Mouse (Mus musculus) neural tube, embryonic 14.5 days (tissue): ENCODE data around the gene H1f0. TPM values are rescaled to one million over a fixed set of nuclear protein-coding genes. Genes with fewer than 3 reads are reported as not detected.
A peak's percentile ranks its signal among the peaks of the same experiment; 100 is the strongest.

Experiments
- ATAC-seq: fragments of 200-750 bp; cut with Nextera tagmentation; 2 replicates; pipeline ENCODE4 v1.8.0; 2017; ENCODE audit warnings: low read depth, mild to moderate bottlenecking, moderate TSS enrichment, moderate library complexity
- H3K27ac ChIP-seq: fragments of 300-500 bp; sonication (generic); 2 replicates; pipeline ENCODE4 v1.5.1; 2014; ENCODE audit warnings: low read depth, mild to moderate bottlenecking, control low read depth, low read length, moderate library complexity, mixed read lengths
- H3K27me3 ChIP-seq: fragments of 300-500 bp; sonication (generic); 2 replicates; pipeline ENCODE4 v1.6.1; 2014; ENCODE audit warnings: low read length; ENCODE audit not compliant: control insufficient read depth, insufficient read depth
- H3K36me3 ChIP-seq: fragments of 300-500 bp; sonication (generic); 2 replicates; pipeline ENCODE4 v1.6.1; 2014; ENCODE audit warnings: low read length, mixed read lengths; ENCODE audit not compliant: control insufficient read depth, insufficient read depth
- H3K4me1 ChIP-seq: fragments of 300-500 bp; sonication (generic); 2 replicates; pipeline ENCODE4 v1.6.1; 2014; ENCODE audit warnings: low read length; ENCODE audit not compliant: control insufficient read depth, insufficient read depth
- H3K4me2 ChIP-seq: fragments of 300-500 bp; sonication (generic); 2 replicates; pipeline ENCODE4 v1.6.1; 2014; ENCODE audit warnings: mild to moderate bottlenecking, low read depth, low read length, control low read depth
- H3K4me3 ChIP-seq: fragments of 300-500 bp; sonication (generic); 2 replicates; pipeline ENCODE4 v1.5.1; 2014; ENCODE audit warnings: low read depth, low read length, control low read depth, mixed read lengths
- H3K9ac ChIP-seq: fragments of 300-500 bp; sonication (generic); replicated peaks from 2 replicates; pipeline ENCODE4 v1.6.1; 2014; ENCODE audit warnings: low read depth, mild to moderate bottlenecking, control low read depth, low read length, mixed read lengths
- H3K9me3 ChIP-seq: fragments of 300-500 bp; sonication (generic); 2 replicates; pipeline ENCODE4 v1.6.1; 2016; ENCODE audit warnings: low read length; ENCODE audit not compliant: control insufficient read depth
- WGBS: fragments of 180-500 bp; shearing (Covaris S2); extraction: QIAGEN DNeasy Blood & Tissue Kit; methylation state at CpG from one replicate; pipeline ENCODE4 v1.1.7; 2014; 5-methylcytosine and 5-hydroxymethylcytosine counted together
- polyA plus RNA-seq: library from polyadenylated mRNA; unstranded; fragments of >200 nt; fragmentation: Nextera tagmentation; extraction: Ambion mirVana; gene quantifications from 2 replicates; pipeline ENCODE4 v1.2.1, GENCODE M21; 2014

H1f0 gene
- polyA plus RNA-seq, 1 experiment from 2014 or later: 45.6 TPM

GRCm38 (mm10) chr15:79041585-79041984 lies 13.3 kb downstream of the H1f0 start, which contains the start of gene Galr3:
Gene Galr3 (plus strand): TSS chr15:79041885.
- peaks cover 10% of the 10 kb centered on the region; the same call in 1 of the 2 replicates for H3K4me1 ChIP-seq
- H3K9me3 ChIP-seq: no peaks in the 10 kb centered on the region
- 78% methylated on average over 5 of the region's 6 CpGs for WGBS
- peak within 1 kb of the TSS; percentile 52 for H3K4me3 ChIP-seq
- ATAC-seq: no peak
- no peaks in the 10 kb centered on the region for H3K36me3 ChIP-seq
- peak within 1 kb of the TSS; percentile 67 for H3K9ac ChIP-seq
- peak within 1 kb of the TSS; percentile 89 for H3K4me2 ChIP-seq
- peaks cover 27% of the 10 kb centered on the region for H3K27me3 ChIP-seq
- H3K27ac ChIP-seq: peak within 1 kb of the TSS; percentile 28; the same call in 1 of the 2 replicates

GRCm38 (mm10) chr15:79042721-79043491 lies 14.7 kb downstream of the H1f0 start:
- peak overlapping the region; percentile 67 for H3K9ac ChIP-seq
- H3K4me2 ChIP-seq: peak overlapping the region; percentile 89
- no peaks in the 10 kb centered on the region for H3K36me3 ChIP-seq
- under 1% methylated on average over 85 of the region's 105 CpGs for WGBS
- peak; percentile 36; the same call in 1 of the 2 replicates for ATAC-seq
- H3K4me1 ChIP-seq: peaks cover 7% of the 10 kb centered on the region; the same call in 1 of the 2 replicates
- H3K4me3 ChIP-seq: peak overlapping the region; percentile 52
- peak overlapping the region; percentile 28; the same call in 1 of the 2 replicates for H3K27ac ChIP-seq
- H3K9me3 ChIP-seq: no peaks in the 10 kb centered on the region
- H3K27me3 ChIP-seq: peaks cover 27% of the 10 kb centered on the region

GRCm38 (mm10) chr15:79044837-79045236 lies 16.6 kb downstream of the H1f0 start:
- H3K4me3 ChIP-seq: no peak overlapping the region
- H3K36me3 ChIP-seq: no peaks in the 10 kb centered on the region
- H3K9me3 ChIP-seq: no peaks in the 10 kb centered on the region
- H3K4me2 ChIP-seq: no peak overlapping the region
- 0 out of 2 replicates have a peak, but pooled peaks cover 6% of the 10 kb centered on the region for H3K4me1 ChIP-seq
- no peak overlapping the region for H3K27ac ChIP-seq
- peaks cover 27% of the 10 kb centered on the region for H3K27me3 ChIP-seq
- H3K9ac ChIP-seq: peak overlapping the region; percentile 4; the same call in 1 of the 2 replicates
- peak; percentile 61 for ATAC-seq
- 3% methylated on average over 4 of the region's 4 CpGs for WGBS

- H3K9me3 ChIP-seq: no peaks in the 10 kb centered on the region
- ATAC-seq: no peak
Observed at GRCm38 (mm10) chr15:79048186-79048585, 19.9 kb downstream of the H1f0 start.

GRCm38 (mm10) chr15:79050160-79050845 lies 22.1 kb downstream of the H1f0 start:
- peaks cover 23% of the 10 kb centered on the region for H3K36me3 ChIP-seq
- ATAC-seq: no peak

More at GRCm38 (mm10) chr15:79048186-79048585, 19.9 kb downstream of the H1f0 start:
- no peak overlapping the region for H3K4me3 ChIP-seq
- 0 out of 2 replicates have a peak, but pooled peaks cover 1% of the 10 kb centered on the region for H3K4me1 ChIP-seq
- whole genome bisulfite sequencing: 53% methylated on average over 4 of the region's 4 CpGs
- H3K36me3 ChIP-seq: 0 out of 2 replicates have a peak, but pooled peaks cover 4% of the 10 kb centered on the region
- no peak overlapping the region for H3K9ac ChIP-seq
- peaks cover 6% of the 10 kb centered on the region for H3K27me3 ChIP-seq
- H3K27ac ChIP-seq: no peak overlapping the region
- H3K4me2 ChIP-seq: no peak overlapping the region

GRCm38 (mm10) chr15:79050964-79051363 lies 22.7 kb downstream of the H1f0 start:
- Histone ChIP-seq H3K4me2 (no peak overlapping the region), H3K4me1 (no peaks in the 10 kb centered on the region), H3K9ac (no peak overlapping the region), H3K27me3 (no peaks in the 10 kb centered on the region), H3K4me3 (no peak overlapping the region), H3K27ac (no peak overlapping the region), H3K36me3 (peaks cover 30% of the 10 kb centered on the region), H3K9me3 (no peaks in the 10 kb centered on the region)
- ATAC-seq: no peak
- 93% methylated on average over 2 of the region's 2 CpGs for WGBS

More at GRCm38 (mm10) chr15:79050160-79050845, 22.1 kb downstream of the H1f0 start:
- Histone ChIP-seq H3K27ac (no peak overlapping the region), H3K4me3 (no peak overlapping the region), H3K9ac (no peak overlapping the region), H3K27me3 (no peaks in the 10 kb centered on the region), H3K4me1 (no peaks in the 10 kb centered on the region), H3K4me2 (no peak overlapping the region), H3K9me3 (no peaks in the 10 kb centered on the region)
- 45% methylated on average over 8 of the region's 9 CpGs for WGBS

- Histone ChIP-seq H3K9me3 (no peaks in the 10 kb centered on the region), H3K9ac (no peak overlapping the region), H3K4me2 (no peak overlapping the region), H3K36me3 (peaks cover 37% of the 10 kb centered on the region), H3K27me3 (no peaks in the 10 kb centered on the region), H3K27ac (no peak overlapping the region), H3K4me1 (no peaks in the 10 kb centered on the region), H3K4me3 (no peak overlapping the region)
- WGBS: 66% methylated on average over 13 of the region's 13 CpGs
- no peak for ATAC-seq
Observed at GRCm38 (mm10) chr15:79051461-79052360, 23.5 kb downstream of the H1f0 start.

- Histone ChIP-seq H3K36me3 (peaks cover 38% of the 10 kb centered on the region), H3K9ac (no peak overlapping the region), H3K27ac (no peak overlapping the region), H3K27me3 (no peaks in the 10 kb centered on the region), H3K4me1 (no peaks in the 10 kb centered on the region), H3K9me3 (no peaks in the 10 kb centered on the region), H3K4me2 (no peak overlapping the region), H3K4me3 (no peak overlapping the region)
- no peak for ATAC-seq
- WGBS: 86% methylated on average over 2 of the region's 2 CpGs
Observed at GRCm38 (mm10) chr15:79052366-79052765, 24.1 kb downstream of the H1f0 start.
